Mouse (Mus musculus): Measurements from ENCODE around the gene Aldh3b2. TPM values are rescaled to one million over a fixed set of nuclear protein-coding genes. Genes with fewer than 3 reads are reported as not detected.

The Aldh3b2 gene
- polyA plus RNA-seq, 1 experiment, result 0.11 TPM

DNA sequence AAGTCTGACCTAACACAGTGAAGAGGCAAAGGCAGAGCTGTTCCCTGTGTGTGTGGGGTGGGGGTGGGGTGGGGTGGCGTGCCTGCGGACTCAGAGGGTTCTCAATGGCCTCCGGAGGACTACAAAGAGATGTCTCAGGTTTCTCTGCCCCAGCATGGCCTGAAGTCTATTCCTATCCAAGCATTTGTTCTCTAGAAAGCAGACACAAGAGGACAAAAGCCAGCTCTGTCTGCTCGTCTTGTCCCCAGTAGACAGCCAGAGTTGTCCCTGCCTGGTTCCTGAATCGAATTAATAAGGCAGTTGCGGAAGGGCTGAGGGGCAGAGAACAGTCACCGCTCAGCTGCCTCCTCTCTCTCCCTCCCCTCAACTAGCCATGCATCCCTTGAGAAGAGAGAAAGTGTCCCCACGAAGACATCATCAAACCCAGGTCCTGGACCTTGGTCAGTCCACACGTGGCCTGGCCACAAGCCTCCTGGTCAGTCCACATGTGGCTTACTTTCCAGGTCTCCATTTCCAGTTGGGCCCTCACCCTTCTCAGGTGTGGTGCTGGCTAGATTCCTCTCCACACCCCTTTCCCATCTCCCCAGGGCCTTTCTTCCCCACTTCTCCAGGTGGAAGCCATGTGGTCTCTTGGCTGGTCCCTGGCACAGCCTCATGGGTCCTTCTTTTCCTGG, 11.5 kb downstream of the Aldh3b2 start:
- Histone ChIP-seq H3K27me3 (ENCODE audit: control insufficient read depth, insufficient read depth, insufficient read length) (no peaks in the 10 kb centered on the region), H3K4me2 (ENCODE audit: low read depth) (no peak overlapping the region), H3K36me3 (ENCODE audit: control insufficient read depth, insufficient read depth) (no peaks in the 10 kb centered on the region), H3K79me2 (ENCODE audit: control insufficient read depth, insufficient read depth) (no peaks in the 10 kb centered on the region), H3K4me3 (no peak overlapping the region), H3ac (ENCODE audit: control insufficient read depth, insufficient read length) (no peak overlapping the region)
- TF ChIP-seq TCF12 (IDR thresholded peaks at IDR 0.05; ENCODE audit: insufficient read depth, poor library complexity, severe bottlenecking), result no peak
- no peak for TF ChIP-seq POLR2A (IDR thresholded peaks at IDR 0.05; ENCODE audit: insufficient read length, low read depth)
- no peak for TF ChIP-seq CEBPB (IDR thresholded peaks at IDR 0.05; ENCODE audit: insufficient read depth, poor library complexity, severe bottlenecking)
- TF ChIP-seq TCF3 (IDR thresholded peaks at IDR 0.05; ENCODE audit: insufficient read length, low read depth), result no peak
- no peak for TF ChIP-seq SRF (IDR thresholded peaks at IDR 0.05; ENCODE audit: control insufficient read depth, insufficient read length, low read depth)
- TF ChIP-seq REST (IDR thresholded peaks at IDR 0.05; ENCODE audit: insufficient read depth, insufficient read length), result no peak
- no peak for TF ChIP-seq MAX (IDR thresholded peaks at IDR 0.05; ENCODE audit: low read depth)
- TF ChIP-seq POLR2AphosphoS2 (IDR thresholded peaks at IDR 0.05; ENCODE audit: insufficient read length, low read depth), result no peak
- no peak for TF ChIP-seq MYOD1 (IDR thresholded peaks at IDR 0.05; ENCODE audit: control insufficient read depth in 1 of 3, insufficient read length in 2 of 3, low read depth in 2 of 3)
- no peak for TF ChIP-seq MYOG (IDR thresholded peaks at IDR 0.05; ENCODE audit: control insufficient read depth in 1 of 3, insufficient read depth in 1 of 3, insufficient read length in 2 of 3, low read depth in 2 of 3)
- TF ChIP-seq USF1 (IDR thresholded peaks at IDR 0.05; ENCODE audit: low read depth), result no peak
- TF ChIP-seq E2F4 (IDR thresholded peaks at IDR 0.05; ENCODE audit: insufficient read depth), result no peak

DNA sequence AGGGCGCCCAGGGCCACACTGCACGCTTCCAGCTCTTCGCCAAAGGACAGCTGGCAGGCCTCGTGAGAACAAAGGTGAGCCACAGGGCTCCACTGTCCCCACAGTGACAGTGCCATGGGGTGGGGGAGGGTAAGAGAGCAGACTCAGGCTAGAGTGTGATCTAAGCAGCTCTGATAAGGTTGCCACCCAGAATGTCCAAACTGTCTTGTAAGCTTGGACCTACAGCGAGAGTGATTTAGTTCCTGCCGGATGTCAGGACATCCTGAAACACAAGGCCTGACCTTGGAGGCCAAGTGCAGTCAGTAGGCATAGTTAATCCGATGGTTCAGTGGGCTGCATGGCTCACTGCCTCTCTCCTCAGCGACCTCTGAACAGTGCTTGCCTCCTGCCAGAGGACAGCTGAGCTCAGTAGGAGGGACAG, 13.1 kb downstream of the Aldh3b2 start:
- H3K79me2 ChIP-seq (ENCODE audit: control insufficient read depth, insufficient read depth), result no peaks in the 10 kb centered on the region
- H3K36me3 ChIP-seq (ENCODE audit: control insufficient read depth, insufficient read depth), result no peaks in the 10 kb centered on the region
- no peak overlapping the region for H3ac ChIP-seq (ENCODE audit: control insufficient read depth, insufficient read length)
- H3K4me3 ChIP-seq, result no peak overlapping the region
- no peak overlapping the region for H3K4me2 ChIP-seq (ENCODE audit: low read depth)
- H3K27me3 ChIP-seq (ENCODE audit: control insufficient read depth, insufficient read depth, insufficient read length), result no peaks in the 10 kb centered on the region
- TF ChIP-seq POLR2AphosphoS2 (IDR thresholded peaks at IDR 0.05; ENCODE audit: insufficient read length, low read depth), result no peak

DNA sequence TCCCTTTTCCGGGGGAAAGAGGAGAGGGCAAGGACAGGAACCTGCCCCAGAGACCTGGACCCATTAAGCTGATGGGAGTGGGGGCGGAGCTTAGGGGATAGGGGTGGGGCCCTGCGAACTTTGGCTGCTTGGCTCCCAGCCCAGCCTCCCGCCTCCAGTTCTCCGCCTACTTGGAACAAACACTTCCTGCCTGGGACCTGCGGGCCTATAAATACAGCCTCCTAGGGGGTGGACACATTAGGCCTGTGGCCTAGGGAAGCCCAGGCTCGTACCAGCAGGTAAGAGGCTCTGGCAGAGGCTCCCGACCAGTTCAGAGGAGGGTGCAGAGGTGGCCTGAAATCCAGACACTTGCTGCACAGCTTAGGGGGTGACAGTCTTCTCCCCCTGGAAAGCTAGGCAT, 14.2 kb downstream of the Aldh3b2 start, which contains the start of gene Acy3:
Gene Acy3, plus strand, starts transcription at position 237 of the 400 bp plus-strand sequence.
- Histone ChIP-seq H3K27me3 (ENCODE audit: control insufficient read depth, insufficient read depth, insufficient read length) (peaks cover 6% of the 10 kb centered on the region), H3ac (ENCODE audit: control insufficient read depth, insufficient read length) (no peak within 1 kb of the TSS), H3K4me2 (ENCODE audit: low read depth) (peak within 1 kb of the TSS; percentile 28), H3K36me3 (ENCODE audit: control insufficient read depth, insufficient read depth) (no peaks in the 10 kb centered on the region), H3K4me3 (no peak within 1 kb of the TSS), H3K79me2 (ENCODE audit: control insufficient read depth, insufficient read depth) (no peaks in the 10 kb centered on the region)
- TF ChIP-seq POLR2A (IDR thresholded peaks at IDR 0.05; ENCODE audit: insufficient read length, low read depth) (peak; percentile 39), TCF3 (IDR thresholded peaks at IDR 0.05; ENCODE audit: insufficient read length, low read depth) (no peak), POLR2AphosphoS2 (IDR thresholded peaks at IDR 0.05; ENCODE audit: insufficient read length, low read depth) (no peak)

DNA sequence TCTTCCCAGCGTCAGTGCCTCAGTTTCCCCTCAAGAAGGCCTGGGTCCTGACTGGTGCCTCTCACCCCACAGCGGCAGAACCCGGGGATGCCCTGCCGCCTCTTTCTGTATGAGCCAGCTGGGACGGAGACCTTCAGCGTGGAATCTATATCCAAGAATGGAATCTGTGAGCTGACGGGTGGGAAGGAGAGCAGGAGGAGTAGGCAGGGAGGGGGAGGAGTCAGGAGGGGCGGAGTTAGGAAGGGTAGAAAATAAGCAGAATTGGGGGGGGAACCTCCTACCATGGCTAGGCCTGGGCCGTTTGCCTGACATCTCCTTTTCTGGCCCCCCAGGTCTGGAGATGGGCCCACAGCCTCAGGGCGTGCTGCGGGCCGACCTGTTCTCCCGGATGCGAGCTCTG, 15.9 kb downstream of the Aldh3b2 start:
- no peaks in the 10 kb centered on the region for H3K36me3 ChIP-seq (ENCODE audit: control insufficient read depth, insufficient read depth)
- H3K4me2 ChIP-seq (ENCODE audit: low read depth), result no peak overlapping the region
- H3K27me3 ChIP-seq (ENCODE audit: control insufficient read depth, insufficient read depth, insufficient read length), result peaks cover 23% of the 10 kb centered on the region
- no peaks in the 10 kb centered on the region for H3K79me2 ChIP-seq (ENCODE audit: control insufficient read depth, insufficient read depth)
- no peak for TF ChIP-seq TCF3 (IDR thresholded peaks at IDR 0.05; ENCODE audit: insufficient read length, low read depth)
- no peak for TF ChIP-seq POLR2AphosphoS2 (IDR thresholded peaks at IDR 0.05; ENCODE audit: insufficient read length, low read depth)
- no peak for TF ChIP-seq USF1 (IDR thresholded peaks at IDR 0.05; ENCODE audit: low read depth)
- TF ChIP-seq REST (IDR thresholded peaks at IDR 0.05; ENCODE audit: insufficient read depth, insufficient read length), result no peak
- no peak for TF ChIP-seq MAX (IDR thresholded peaks at IDR 0.05; ENCODE audit: low read depth)
- no peak overlapping the region for H3ac ChIP-seq (ENCODE audit: control insufficient read depth, insufficient read length)
- no peak overlapping the region for H3K4me3 ChIP-seq

DNA sequence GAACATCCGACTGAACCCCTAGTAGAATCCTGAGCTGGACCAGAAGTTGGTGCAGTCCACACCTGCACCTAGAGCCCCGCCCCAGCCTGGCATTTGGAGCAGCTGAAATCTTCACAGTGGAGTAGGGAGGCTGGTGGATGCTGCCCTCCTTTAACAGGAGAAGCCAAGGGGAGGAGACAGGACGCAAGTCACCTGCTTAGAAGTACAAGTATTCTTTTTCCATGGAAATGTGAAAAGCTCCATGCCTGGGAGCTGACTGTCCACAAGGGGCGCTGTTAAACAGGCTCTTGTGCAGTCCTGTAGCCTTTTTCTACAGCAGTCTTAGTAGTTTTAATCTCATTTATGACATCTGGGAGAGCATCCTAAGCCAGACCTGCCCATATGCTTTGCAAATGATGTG, 16.6 kb downstream of the Aldh3b2 start:
- TF ChIP-seq TCF12 (IDR thresholded peaks at IDR 0.05; ENCODE audit: insufficient read depth, poor library complexity, severe bottlenecking) (no peak), MYOD1 (IDR thresholded peaks at IDR 0.05; ENCODE audit: control insufficient read depth in 1 of 3, insufficient read length in 2 of 3, low read depth in 2 of 3) (no peak), SRF (IDR thresholded peaks at IDR 0.05; ENCODE audit: control insufficient read depth, insufficient read length, low read depth) (no peak), REST (IDR thresholded peaks at IDR 0.05; ENCODE audit: insufficient read depth, insufficient read length) (no peak), CEBPB (IDR thresholded peaks at IDR 0.05; ENCODE audit: insufficient read depth, poor library complexity, severe bottlenecking) (no peak), MAX (IDR thresholded peaks at IDR 0.05; ENCODE audit: low read depth) (no peak), TCF3 (IDR thresholded peaks at IDR 0.05; ENCODE audit: insufficient read length, low read depth) (no peak), E2F4 (IDR thresholded peaks at IDR 0.05; ENCODE audit: insufficient read depth) (no peak), POLR2AphosphoS2 (IDR thresholded peaks at IDR 0.05; ENCODE audit: insufficient read length, low read depth) (no peak), MYOG (IDR thresholded peaks at IDR 0.05; ENCODE audit: control insufficient read depth in 1 of 3, insufficient read depth in 1 of 3, insufficient read length in 2 of 3, low read depth in 2 of 3) (no peak), USF1 (IDR thresholded peaks at IDR 0.05; ENCODE audit: low read depth) (no peak), POLR2A (IDR thresholded peaks at IDR 0.05; ENCODE audit: insufficient read length, low read depth) (no peak)

More for the DNA sequence above, 16.6 kb downstream of the Aldh3b2 start:
- Histone ChIP-seq H3ac (ENCODE audit: control insufficient read depth, insufficient read length) (no peak overlapping the region), H3K36me3 (ENCODE audit: control insufficient read depth, insufficient read depth) (no peaks in the 10 kb centered on the region), H3K27me3 (ENCODE audit: control insufficient read depth, insufficient read depth, insufficient read length) (peaks cover 28% of the 10 kb centered on the region), H3K79me2 (ENCODE audit: control insufficient read depth, insufficient read depth) (no peaks in the 10 kb centered on the region), H3K4me2 (ENCODE audit: low read depth) (no peak overlapping the region), H3K4me3 (no peak overlapping the region)

Measured in myocyte (in vitro differentiated cells).